Mouse (Mus musculus): ENCODE data around the gene Jakmip3. TPM values are rescaled to one million over a fixed set of nuclear protein-coding genes. Genes with fewer than 3 reads are reported as not detected.

Jakmip3 gene
- polyA plus RNA-seq, 1 experiment from 2014 or later, result 5.1 TPM

GRCm38 (mm10) chr7:139012767-139013369 is 72.3 kb downstream of the Jakmip3 start:
- no peak overlapping the region for H3K9ac ChIP-seq
- peaks cover 12% of the 10 kb centered on the region for H3K4me1 ChIP-seq (replicated peaks)
- peak overlapping the region; percentile 60 for H3K27ac ChIP-seq
- no peak overlapping the region for H3K4me3 ChIP-seq
- 78% methylated on average over 6 of the region's 6 CpGs for WGBS
- no peaks in the 10 kb centered on the region for H3K9me3 ChIP-seq
- no peak overlapping the region for H3K4me2 ChIP-seq
- no peaks in the 10 kb centered on the region for H3K36me3 ChIP-seq
- 0 out of 2 replicates have a peak, but pooled peaks cover 3% of the 10 kb centered on the region for H3K27me3 ChIP-seq
- no peak for ATAC-seq (ENCODE audit: low FRiP score)

- ATAC-seq (ENCODE audit: low FRiP score), result no peak
- H3K36me3 ChIP-seq, result no peaks in the 10 kb centered on the region
- H3K9ac ChIP-seq, result no peak overlapping the region
- no peak overlapping the region for H3K27ac ChIP-seq
- no peak overlapping the region for H3K4me2 ChIP-seq
- peaks cover 8% of the 10 kb centered on the region for H3K4me1 ChIP-seq (replicated peaks)
- H3K9me3 ChIP-seq, result no peaks in the 10 kb centered on the region
- 81% methylated on average over 6 of the region's 6 CpGs for WGBS
- H3K4me3 ChIP-seq, result no peak overlapping the region
- no peaks in the 10 kb centered on the region for H3K27me3 ChIP-seq
Observed at GRCm38 (mm10) chr7:139015143-139015542, 74.6 kb downstream of the Jakmip3 start.

GRCm38 (mm10) chr7:139016288-139016687 is 75.8 kb downstream of the Jakmip3 start:
- H3K36me3 ChIP-seq, result no peaks in the 10 kb centered on the region
- no peak overlapping the region for H3K9ac ChIP-seq
- H3K4me1 ChIP-seq (replicated peaks), result peaks cover 12% of the 10 kb centered on the region
- no peak for ATAC-seq (ENCODE audit: low FRiP score)
- no peak overlapping the region for H3K27ac ChIP-seq
- H3K4me3 ChIP-seq, result no peak overlapping the region
- no peaks in the 10 kb centered on the region for H3K9me3 ChIP-seq
- WGBS, result 57% methylated on average over 11 of the region's 11 CpGs
- H3K4me2 ChIP-seq, result no peak overlapping the region
- no peaks in the 10 kb centered on the region for H3K27me3 ChIP-seq

GRCm38 (mm10) chr7:139017249-139017903 is 76.8 kb downstream of the Jakmip3 start:
- Histone ChIP-seq H3K4me1 (replicated peaks) (peaks cover 12% of the 10 kb centered on the region), H3K4me3 (no peak overlapping the region), H3K9ac (no peak overlapping the region), H3K27me3 (no peaks in the 10 kb centered on the region), H3K27ac (no peak overlapping the region), H3K4me2 (no peak overlapping the region), H3K9me3 (no peaks in the 10 kb centered on the region), H3K36me3 (no peaks in the 10 kb centered on the region)
- no peak for ATAC-seq (ENCODE audit: low FRiP score)
- WGBS, result 62% methylated on average over 15 of the region's 15 CpGs

GRCm38 (mm10) chr7:139020884-139021283 is 80.4 kb downstream of the Jakmip3 start:
- peaks cover 12% of the 10 kb centered on the region for H3K4me1 ChIP-seq (replicated peaks)

GRCm38 (mm10) chr7:139021326-139021725 is 80.8 kb downstream of the Jakmip3 start:
- Histone ChIP-seq H3K4me3 (no peak overlapping the region), H3K27me3 (no peaks in the 10 kb centered on the region), H3K9me3 (no peaks in the 10 kb centered on the region), H3K36me3 (no peaks in the 10 kb centered on the region), H3K4me1 (replicated peaks) (peaks cover 12% of the 10 kb centered on the region), H3K4me2 (no peak overlapping the region), H3K27ac (no peak overlapping the region), H3K9ac (no peak overlapping the region)
- WGBS, result 72% methylated on average over 1 of the region's 1 CpGs
- no peak for ATAC-seq (ENCODE audit: low FRiP score)

More at GRCm38 (mm10) chr7:139020884-139021283, 80.4 kb downstream of the Jakmip3 start:
- no peaks in the 10 kb centered on the region for H3K36me3 ChIP-seq
- no peaks in the 10 kb centered on the region for H3K27me3 ChIP-seq
- WGBS, result 7% methylated on average over 20 of the region's 20 CpGs
- ATAC-seq (ENCODE audit: low FRiP score), result no peak
- peak overlapping the region; percentile 19; the same call in 1 of the 2 replicates for H3K4me2 ChIP-seq
- no peaks in the 10 kb centered on the region for H3K9me3 ChIP-seq
- H3K4me3 ChIP-seq, result no peak overlapping the region
- no peak overlapping the region for H3K9ac ChIP-seq
- no peak overlapping the region for H3K27ac ChIP-seq

GRCm38 (mm10) chr7:139027136-139027535 is 86.6 kb downstream of the Jakmip3 start:
- ATAC-seq (ENCODE audit: low FRiP score), result no peak
- no peaks in the 10 kb centered on the region for H3K36me3 ChIP-seq

GRCm38 (mm10) chr7:139031215-139031614 is 90.7 kb downstream of the Jakmip3 start:
- no peaks in the 10 kb centered on the region for H3K9me3 ChIP-seq
- 91% methylated on average over 4 of the region's 4 CpGs for WGBS
- H3K9ac ChIP-seq, result no peak overlapping the region
- ATAC-seq (ENCODE audit: low FRiP score), result no peak
- no peak overlapping the region for H3K4me2 ChIP-seq
- no peaks in the 10 kb centered on the region for H3K36me3 ChIP-seq
- H3K4me1 ChIP-seq (replicated peaks), result no peaks in the 10 kb centered on the region
- H3K27me3 ChIP-seq, result 0 out of 2 replicates have a peak, but pooled peaks cover 2% of the 10 kb centered on the region
- no peak overlapping the region for H3K4me3 ChIP-seq
- H3K27ac ChIP-seq, result no peak overlapping the region

More at GRCm38 (mm10) chr7:139027136-139027535, 86.6 kb downstream of the Jakmip3 start:
- WGBS, result 76% methylated on average over 5 of the region's 5 CpGs
- H3K9me3 ChIP-seq, result no peaks in the 10 kb centered on the region
- H3K4me1 ChIP-seq (replicated peaks), result no peaks in the 10 kb centered on the region
- H3K9ac ChIP-seq, result no peak overlapping the region
- 0 out of 2 replicates have a peak, but pooled peaks cover 2% of the 10 kb centered on the region for H3K27me3 ChIP-seq
- no peak overlapping the region for H3K4me2 ChIP-seq
- no peak overlapping the region for H3K27ac ChIP-seq
- H3K4me3 ChIP-seq, result no peak overlapping the region

GRCm38 (mm10) chr7:139063406-139063805 is 122.9 kb downstream of the Jakmip3 start:
- Histone ChIP-seq H3K4me2 (no peak overlapping the region), H3K36me3 (no peaks in the 10 kb centered on the region), H3K4me3 (no peak overlapping the region), H3K27me3 (peaks cover 11% of the 10 kb centered on the region; the same call in 1 of the 2 replicates), H3K9ac (no peak overlapping the region), H3K4me1 (replicated peaks) (no peaks in the 10 kb centered on the region), H3K27ac (no peak overlapping the region), H3K9me3 (no peaks in the 10 kb centered on the region)
- WGBS, result 55% methylated on average over 4 of the region's 4 CpGs
- ATAC-seq (ENCODE audit: low FRiP score), result no peak

GRCm38 (mm10) chr7:139068182-139068623 is 127.7 kb downstream of the Jakmip3 start:
- ATAC-seq (ENCODE audit: low FRiP score), result peak; percentile 74
- H3K27me3 ChIP-seq, result peaks cover 11% of the 10 kb centered on the region; the same call in 1 of the 2 replicates
- 0% methylated on average over 2 of the region's 2 CpGs for WGBS
- H3K9me3 ChIP-seq, result no peaks in the 10 kb centered on the region
- no peak overlapping the region for H3K9ac ChIP-seq
- H3K4me2 ChIP-seq, result no peak overlapping the region
- H3K4me3 ChIP-seq, result no peak overlapping the region
- H3K36me3 ChIP-seq, result no peaks in the 10 kb centered on the region
- 0 out of 2 replicates have a peak, but pooled peaks cover 4% of the 10 kb centered on the region for H3K4me1 ChIP-seq (replicated peaks)
- no peak overlapping the region for H3K27ac ChIP-seq

GRCm38 (mm10) chr7:139074189-139074588 is 133.7 kb downstream of the Jakmip3 start:
- H3K9ac ChIP-seq, result peak overlapping the region; percentile 43; the same call in 1 of the 2 replicates
- 0 out of 2 replicates have a peak, but pooled peaks have one; percentile 11 for ATAC-seq (ENCODE audit: low FRiP score)
- H3K4me1 ChIP-seq (replicated peaks), result peaks cover 59% of the 10 kb centered on the region
- no peak overlapping the region for H3K4me3 ChIP-seq
- no peak overlapping the region for H3K4me2 ChIP-seq
- WGBS, result 15% methylated on average over 6 of the region's 6 CpGs
- no peaks in the 10 kb centered on the region for H3K36me3 ChIP-seq
- H3K27me3 ChIP-seq, result no peaks in the 10 kb centered on the region
- no peaks in the 10 kb centered on the region for H3K9me3 ChIP-seq
- H3K27ac ChIP-seq, result peak overlapping the region; percentile 85

GRCm38 (mm10) chr7:139075054-139075794 is 134.7 kb downstream of the Jakmip3 start:
- Histone ChIP-seq H3K36me3 (no peaks in the 10 kb centered on the region), H3K4me1 (replicated peaks) (peaks cover 60% of the 10 kb centered on the region), H3K4me2 (peak overlapping the region; percentile 25; the same call in 1 of the 2 replicates), H3K27ac (peak overlapping the region; percentile 85), H3K27me3 (no peaks in the 10 kb centered on the region), H3K9ac (peak overlapping the region; percentile 49; the same call in 1 of the 2 replicates), H3K9me3 (no peaks in the 10 kb centered on the region), H3K4me3 (no peak overlapping the region)
- peak; percentile 44; the same call in 1 of the 2 replicates for ATAC-seq (ENCODE audit: low FRiP score)
- 14% methylated on average over 14 of the region's 14 CpGs for WGBS

All from hindbrain, embryonic 13.5 days (tissue).